Mouse (Mus musculus): Measurements from ENCODE around the gene Slc7a9. TPM values are rescaled to one million over a fixed set of nuclear protein-coding genes. Genes with fewer than 3 reads are reported as not detected.

Slc7a9 gene
- 0.15 and 0.27 TPM in 2 replicates for polyA plus RNA-seq (2015; fragmentation: Nextera tagmentation; extraction: Ambion mirVana)

DNA sequence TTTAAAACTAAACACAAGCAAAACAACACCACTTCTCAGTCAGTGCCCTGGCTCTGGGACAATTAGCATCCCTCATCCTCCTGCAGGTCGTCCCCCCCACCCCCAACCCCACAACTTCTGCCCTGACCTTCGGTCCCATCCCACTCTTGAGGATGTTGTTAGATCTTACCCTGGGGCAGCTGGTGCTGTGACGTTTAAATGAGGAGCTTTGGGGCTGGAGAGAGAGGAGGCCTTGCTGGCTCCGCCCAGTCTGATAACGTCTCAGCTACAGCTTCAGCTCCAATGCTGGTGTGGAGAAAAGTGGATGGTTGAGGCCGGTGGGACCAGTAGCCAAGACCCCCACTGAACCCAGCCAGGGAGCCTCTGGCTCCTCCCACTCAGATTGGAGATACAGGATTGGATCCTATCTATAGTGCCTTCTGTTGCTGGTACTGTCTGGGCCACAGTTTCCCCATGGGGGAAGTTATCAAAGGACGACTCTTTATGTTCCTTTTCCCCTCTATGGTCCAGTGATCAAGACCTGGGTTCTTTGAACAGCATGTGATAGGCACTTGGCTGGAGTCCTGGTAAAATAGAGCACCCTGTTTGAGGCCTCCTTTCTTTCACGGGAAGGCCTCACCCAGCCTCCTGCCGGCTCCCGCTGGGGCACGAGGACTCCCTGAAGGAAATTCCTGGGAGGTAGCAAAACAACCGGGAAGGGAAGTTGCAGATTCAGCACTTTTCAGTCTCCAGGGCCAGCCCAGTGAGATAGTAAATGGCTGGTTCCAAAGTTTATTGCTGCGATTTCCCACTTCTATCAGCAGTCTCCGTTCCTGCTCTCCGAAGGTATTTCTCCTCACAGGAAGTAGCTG lies at the start of gene Slc7a9:
Slc7a9 (plus strand) TSS at position 801 of the 851 bp plus-strand sequence.
- Histone ChIP-seq H3K4me2 (ENCODE audit: low read depth, low read length) (no peak within 1 kb of the TSS), H3K27ac (ENCODE audit: low read depth) (no peak within 1 kb of the TSS), H3K27me3 (ENCODE audit: insufficient read depth, low read length) (no peaks in the 10 kb centered on the region), H3K9me3 (ENCODE audit: low read length) (no peaks in the 10 kb centered on the region), H3K4me1 (ENCODE audit: insufficient read depth) (peaks cover 7% of the 10 kb centered on the region; the same call in 1 of the 2 replicates), H3K36me3 (replicated peaks; ENCODE audit: insufficient read depth, low read length) (no peaks in the 10 kb centered on the region), H3K9ac (replicated peaks) (no peak within 1 kb of the TSS), H3K4me3 (ENCODE audit: low read depth, low read length) (no peak within 1 kb of the TSS)
- no peak; the same call in 1 of the 2 replicates for ATAC-seq
- 22% methylated on average over 15 of the region's 15 CpGs for WGBS (ENCODE audit: insufficient replicate concordance)
- no peak for DNase-seq
- TF ChIP-seq CTCF (IDR thresholded peaks at IDR 0.05; ENCODE audit: low read depth) (no peak), EP300 (IDR thresholded peaks at IDR 0.05; ENCODE audit: low read depth) (no peak)

- no peak overlapping the region for H3K27ac ChIP-seq (ENCODE audit: low read depth)
- ATAC-seq: no peak
- DNase-seq: no peak
- H3K27me3 ChIP-seq (ENCODE audit: insufficient read depth, low read length): no peaks in the 10 kb centered on the region
- peaks cover 10% of the 10 kb centered on the region for H3K4me1 ChIP-seq (ENCODE audit: insufficient read depth)
- peaks cover 45% of the 10 kb centered on the region for H3K36me3 ChIP-seq (replicated peaks; ENCODE audit: insufficient read depth, low read length)
- TF ChIP-seq CTCF (IDR thresholded peaks at IDR 0.05; ENCODE audit: low read depth) (no peak), EP300 (IDR thresholded peaks at IDR 0.05; ENCODE audit: low read depth) (no peak)
- WGBS (ENCODE audit: insufficient replicate concordance): 81% methylated on average over 4 of the region's 4 CpGs
- H3K9ac ChIP-seq (replicated peaks): no peak overlapping the region
- H3K4me2 ChIP-seq (ENCODE audit: low read depth, low read length): no peak overlapping the region
- no peaks in the 10 kb centered on the region for H3K9me3 ChIP-seq (ENCODE audit: low read length)
- no peak overlapping the region for H3K4me3 ChIP-seq (ENCODE audit: low read depth, low read length)
These were observed 47.4 kb upstream of the Slc7a9 start for GRCm38 (mm10) chr7:35401169-35401568.

- no peak for DNase-seq
- WGBS (ENCODE audit: insufficient replicate concordance): 73% methylated on average over 5 of the region's 5 CpGs
- TF ChIP-seq CTCF (IDR thresholded peaks at IDR 0.05; ENCODE audit: low read depth): no peak
- TF ChIP-seq EP300 (IDR thresholded peaks at IDR 0.05; ENCODE audit: low read depth): no peak
- Histone ChIP-seq H3K4me3 (ENCODE audit: low read depth, low read length) (no peak overlapping the region), H3K9ac (replicated peaks) (no peak overlapping the region), H3K36me3 (replicated peaks; ENCODE audit: insufficient read depth, low read length) (peaks cover 17% of the 10 kb centered on the region), H3K9me3 (ENCODE audit: low read length) (no peaks in the 10 kb centered on the region), H3K27ac (ENCODE audit: low read depth) (no peak overlapping the region), H3K4me2 (ENCODE audit: low read depth, low read length) (no peak overlapping the region), H3K27me3 (ENCODE audit: insufficient read depth, low read length) (no peaks in the 10 kb centered on the region), H3K4me1 (ENCODE audit: insufficient read depth) (no peaks in the 10 kb centered on the region)
- ATAC-seq: no peak; the same call in 1 of the 2 replicates
These were observed 33.4 kb upstream of the Slc7a9 start for GRCm38 (mm10) chr7:35415226-35415625.

DNA sequence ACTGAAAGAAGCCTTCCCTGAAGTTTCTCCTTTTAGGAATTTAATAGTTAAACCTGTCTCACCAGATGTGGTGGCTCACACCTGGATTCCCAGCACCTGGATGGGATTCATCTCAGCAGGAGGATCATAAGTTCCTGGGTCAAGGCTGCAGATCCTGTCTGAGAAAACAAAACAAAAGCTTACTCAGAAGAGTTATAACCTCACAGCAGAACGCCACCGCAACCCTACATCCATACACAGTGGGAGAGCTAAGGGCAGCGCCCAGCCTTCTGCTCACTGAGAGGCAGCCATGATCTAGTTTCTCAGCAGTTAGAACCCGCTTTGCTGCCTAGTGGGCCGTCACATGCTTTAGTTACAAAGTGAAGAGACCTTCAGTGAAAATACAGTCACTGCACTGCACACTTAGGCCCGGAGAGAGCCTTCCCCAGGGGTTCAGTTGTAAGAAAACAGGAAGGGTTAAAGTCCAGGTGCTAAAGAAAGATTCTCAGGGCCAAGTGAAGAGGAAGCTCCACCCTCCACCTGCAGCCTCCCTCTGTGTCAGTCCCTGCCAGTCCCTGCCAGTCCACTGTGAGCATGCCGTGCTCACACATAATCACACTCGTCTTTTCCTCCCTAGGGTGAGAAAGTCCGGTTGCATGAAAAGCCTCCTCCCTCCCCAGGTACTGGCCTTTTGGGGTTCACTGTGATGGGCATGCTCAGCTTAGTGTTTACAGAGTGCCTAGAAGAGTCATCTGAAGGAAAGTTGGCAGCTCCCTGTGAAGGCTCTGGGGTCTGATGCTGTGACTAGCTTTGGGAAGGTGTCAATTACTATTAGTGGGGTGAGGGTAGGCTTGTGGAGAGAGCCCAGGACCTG lies 32.6 kb upstream of the Slc7a9 start:
- H3K9ac ChIP-seq (replicated peaks): no peak overlapping the region
- TF ChIP-seq CTCF (IDR thresholded peaks at IDR 0.05; ENCODE audit: low read depth): no peak
- TF ChIP-seq EP300 (IDR thresholded peaks at IDR 0.05; ENCODE audit: low read depth): no peak

DNA sequence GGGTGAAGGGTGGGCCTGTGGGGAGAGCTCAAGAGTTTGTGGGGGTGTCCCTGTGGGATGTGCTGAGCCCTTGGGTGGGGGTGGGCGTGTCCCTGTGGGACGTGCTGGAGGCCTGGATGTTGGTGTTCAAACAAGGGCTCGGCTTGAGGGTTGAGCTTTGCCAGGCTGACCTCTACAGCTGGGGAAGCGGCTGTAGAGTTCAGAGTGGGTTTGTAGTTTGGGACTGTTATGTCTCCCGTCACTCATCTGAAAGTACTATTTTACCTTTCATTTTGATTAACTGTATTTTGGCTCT lies 32.0 kb upstream of the Slc7a9 start:
- TF ChIP-seq CTCF (IDR thresholded peaks at IDR 0.05; ENCODE audit: low read depth) (no peak), EP300 (IDR thresholded peaks at IDR 0.05; ENCODE audit: low read depth) (no peak)
- no peaks in the 10 kb centered on the region for H3K27me3 ChIP-seq (ENCODE audit: insufficient read depth, low read length)
- no peak overlapping the region for H3K4me3 ChIP-seq (ENCODE audit: low read depth, low read length)
- DNase-seq (no peak), ATAC-seq (peak; percentile 21; the same call in 1 of the 2 replicates)
- H3K27ac ChIP-seq (ENCODE audit: low read depth): peak overlapping the region; percentile 75; the same call in 1 of the 2 replicates
- no peak overlapping the region for H3K9ac ChIP-seq (replicated peaks)
- WGBS (ENCODE audit: insufficient replicate concordance): 76% methylated on average over 5 of the region's 5 CpGs
- H3K4me2 ChIP-seq (ENCODE audit: low read depth, low read length): no peak overlapping the region
- H3K4me1 ChIP-seq (ENCODE audit: insufficient read depth): no peaks in the 10 kb centered on the region
- peaks cover 25% of the 10 kb centered on the region for H3K36me3 ChIP-seq (replicated peaks; ENCODE audit: insufficient read depth, low read length)
- no peaks in the 10 kb centered on the region for H3K9me3 ChIP-seq (ENCODE audit: low read length)

More for the DNA sequence above, 32.6 kb upstream of the Slc7a9 start:
- no peaks in the 10 kb centered on the region for H3K27me3 ChIP-seq (ENCODE audit: insufficient read depth, low read length)
- no peak for DNase-seq
- H3K36me3 ChIP-seq (replicated peaks; ENCODE audit: insufficient read depth, low read length): peaks cover 20% of the 10 kb centered on the region
- H3K4me3 ChIP-seq (ENCODE audit: low read depth, low read length): no peak overlapping the region
- no peaks in the 10 kb centered on the region for H3K4me1 ChIP-seq (ENCODE audit: insufficient read depth)
- peak overlapping the region; percentile 75 for H3K27ac ChIP-seq (ENCODE audit: low read depth)
- ATAC-seq: peak; percentile 41; the same call in 1 of the 2 replicates
- no peak overlapping the region for H3K4me2 ChIP-seq (ENCODE audit: low read depth, low read length)
- WGBS (ENCODE audit: insufficient replicate concordance): 73% methylated on average over 9 of the region's 9 CpGs
- no peaks in the 10 kb centered on the region for H3K9me3 ChIP-seq (ENCODE audit: low read length)

DNA sequence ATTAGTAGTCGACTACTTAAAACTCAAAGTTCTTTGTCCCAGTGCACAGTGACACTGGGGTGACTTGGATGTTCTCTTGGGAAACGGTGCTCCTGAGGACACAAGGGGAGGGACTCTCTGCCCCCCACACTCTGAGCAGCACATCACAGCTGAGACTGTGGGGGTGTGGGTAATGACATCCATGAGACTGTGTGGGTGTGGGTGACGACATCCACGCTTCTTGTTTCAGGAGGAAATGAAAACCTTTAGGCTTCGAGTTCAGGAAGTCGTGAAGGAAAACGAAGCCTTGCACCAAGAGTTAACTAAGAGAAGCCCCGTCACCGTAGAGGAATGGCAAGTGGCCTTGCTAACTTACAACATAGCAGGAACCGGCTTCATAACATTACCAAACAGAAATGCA lies 25.5 kb upstream of the Slc7a9 start:
- DNase-seq (no peak), ATAC-seq (no peak)
- 72% methylated on average over 10 of the region's 10 CpGs for WGBS (ENCODE audit: insufficient replicate concordance)
- Histone ChIP-seq H3K4me2 (ENCODE audit: low read depth, low read length) (no peak overlapping the region), H3K27ac (ENCODE audit: low read depth) (no peak overlapping the region), H3K27me3 (ENCODE audit: insufficient read depth, low read length) (no peaks in the 10 kb centered on the region), H3K36me3 (replicated peaks; ENCODE audit: insufficient read depth, low read length) (peaks cover 37% of the 10 kb centered on the region), H3K4me1 (ENCODE audit: insufficient read depth) (no peaks in the 10 kb centered on the region), H3K9me3 (ENCODE audit: low read length) (no peaks in the 10 kb centered on the region), H3K4me3 (ENCODE audit: low read depth, low read length) (no peak overlapping the region), H3K9ac (replicated peaks) (no peak overlapping the region)
- TF ChIP-seq CTCF (IDR thresholded peaks at IDR 0.05; ENCODE audit: low read depth) (no peak), EP300 (IDR thresholded peaks at IDR 0.05; ENCODE audit: low read depth) (no peak)
